Mouse (Mus musculus) brain, adult 2 months (tissue): ENCODE measurements at regions not wholly inside any gene's neighbourhood (a gene's known extent, or its start where the extent isn't known, plus 50 kb on each side); places are given as distances from the start of the nearest gene placed in this dataset.

Source experiments
- DNase-seq: peaks from one replicate; pipeline ENCODE4 v3.0.0; 2011; ENCODE audit warnings: low read depth, low spot score

DNA sequence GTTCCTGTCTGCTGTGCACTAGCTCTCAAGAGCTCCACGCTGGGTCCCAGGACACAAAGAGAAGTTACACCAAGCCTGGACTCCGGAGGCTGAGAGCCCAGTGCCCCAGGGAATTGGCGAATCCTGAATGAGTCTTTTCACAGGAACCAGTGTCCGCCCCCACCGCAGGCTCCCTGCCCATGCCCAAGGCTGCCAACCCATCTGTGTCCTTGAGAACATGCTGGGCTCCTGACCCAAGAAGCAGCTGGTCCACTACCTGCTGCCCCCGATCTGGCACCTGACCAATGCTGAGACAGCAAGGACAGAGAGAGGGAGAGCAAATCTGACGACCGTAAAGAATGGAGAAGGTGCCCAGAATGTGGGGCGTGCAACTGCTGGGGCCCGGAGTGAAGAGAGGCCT lies 85.2 kb upstream of the Cplx2 start:
- peak; percentile 98 for DNase-seq

DNA sequence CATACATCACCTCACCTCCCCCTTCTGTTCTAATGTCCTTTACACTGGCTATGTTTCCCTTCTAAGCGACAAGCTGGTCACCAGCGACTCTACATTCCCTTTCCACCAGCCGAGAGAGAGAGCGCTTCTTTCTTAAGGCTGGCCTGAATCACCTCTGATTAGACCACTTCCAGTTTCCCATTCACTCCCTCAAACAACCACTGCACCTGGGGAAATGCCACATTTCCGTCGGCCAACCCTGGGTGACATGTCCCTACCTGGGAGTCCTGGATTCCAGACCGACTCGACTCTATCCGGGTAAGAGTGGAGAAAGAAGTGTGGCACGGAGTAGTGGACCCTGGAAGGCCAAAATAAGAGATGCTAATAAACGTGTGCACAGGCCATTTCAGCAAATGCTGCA lies 84.5 kb upstream of the Cplx2 start:
- DNase-seq: no peak

DNA sequence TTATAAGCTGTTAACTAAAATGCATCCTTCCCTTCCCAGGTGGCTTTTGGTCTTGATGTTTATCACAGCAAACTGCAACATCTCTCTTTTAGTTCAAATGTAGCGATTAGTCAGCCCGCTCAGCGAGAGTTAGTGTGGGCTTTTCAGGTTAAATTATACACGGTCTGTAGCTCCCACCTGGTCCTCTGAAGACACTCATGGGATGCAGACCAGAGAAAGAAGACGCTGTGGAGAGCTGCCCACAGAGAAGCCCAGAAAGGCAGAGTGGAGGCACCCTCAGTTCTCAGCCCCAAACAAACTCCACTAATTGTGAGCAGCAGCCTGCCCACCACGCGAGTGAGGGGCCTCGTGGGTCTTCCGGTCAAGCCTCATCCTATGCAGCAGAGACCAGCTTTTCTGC lies 81.1 kb upstream of the Cplx2 start:
- DNase-seq: peak; percentile 92

DNA sequence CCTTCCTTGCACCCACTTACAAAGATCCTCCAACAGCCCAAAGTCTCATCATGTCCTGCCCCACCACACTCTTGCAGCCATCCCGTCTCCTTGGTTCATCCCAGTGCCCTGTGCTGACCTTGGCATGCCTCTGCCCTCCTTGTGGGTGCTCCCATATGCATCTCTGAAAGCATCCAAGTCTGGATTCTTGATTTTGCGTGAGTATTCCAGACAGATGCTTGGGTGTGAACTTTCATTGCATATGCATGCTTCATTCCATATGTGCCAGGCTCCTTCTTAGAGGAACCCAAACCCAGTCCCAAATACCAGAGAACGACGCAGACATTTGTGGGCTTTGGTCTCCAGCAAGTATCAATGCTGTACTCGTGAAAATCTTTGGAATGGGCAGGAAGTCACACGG lies 78.8 kb upstream of the Cplx2 start:
- DNase-seq: peak; percentile 65

DNA sequence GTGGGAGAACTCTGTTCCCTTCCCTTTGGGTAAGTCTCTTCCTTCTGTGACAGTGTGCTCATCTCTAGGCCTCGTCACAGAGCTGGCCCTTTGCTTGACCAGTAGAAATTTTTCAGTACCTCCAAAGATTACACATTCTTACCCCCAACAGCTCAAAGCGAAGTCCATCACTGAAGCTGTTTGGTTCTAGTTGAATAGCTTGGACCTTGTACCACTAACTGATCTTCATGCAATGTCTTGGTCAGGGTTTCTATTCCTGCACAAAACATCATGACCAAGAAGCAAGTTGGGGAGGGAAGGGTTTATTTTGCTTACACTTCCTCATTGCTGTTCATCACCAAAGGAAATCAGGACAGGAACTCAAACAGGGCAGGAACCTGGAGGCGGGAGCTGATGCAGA lies 78.1 kb upstream of the Cplx2 start:
- no peak for DNase-seq

DNA sequence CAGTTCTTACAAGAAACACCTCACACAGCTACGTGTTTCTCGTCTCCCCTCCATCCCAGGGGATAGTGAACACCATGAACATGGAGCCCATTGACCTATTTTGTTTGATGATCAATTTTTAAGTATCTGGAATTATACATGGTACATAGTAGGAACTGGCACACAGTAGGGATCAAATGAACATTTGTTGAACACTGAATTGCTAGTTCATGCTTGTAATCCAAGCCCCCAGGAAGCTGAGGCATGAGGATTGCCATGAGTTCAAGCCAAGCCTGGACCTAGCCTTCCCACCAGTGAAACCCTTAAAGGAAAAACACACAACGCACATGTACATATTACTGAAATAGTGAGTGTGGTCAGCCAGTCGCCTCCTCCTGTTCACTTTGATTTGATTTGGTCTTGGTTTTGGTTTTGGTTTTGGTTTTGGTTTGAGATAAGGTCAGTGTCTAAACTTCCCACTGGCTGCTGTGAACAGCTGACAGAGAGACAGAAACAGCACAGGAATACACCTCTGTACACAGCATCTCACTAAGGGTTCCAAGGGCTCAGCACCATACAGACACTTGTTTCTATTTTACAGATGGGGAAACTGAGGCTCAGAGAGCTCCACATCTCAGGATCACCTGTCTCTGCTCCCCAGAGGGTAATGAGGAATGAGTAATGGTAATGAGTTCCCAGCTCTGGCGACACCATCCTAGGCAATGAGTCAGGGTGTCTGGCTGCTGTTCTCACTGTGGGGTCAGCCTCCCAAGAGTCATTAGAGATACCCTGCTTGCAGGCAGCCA lies 75.5 kb upstream of the Cplx2 start:
- peak; percentile 17 for DNase-seq

DNA sequence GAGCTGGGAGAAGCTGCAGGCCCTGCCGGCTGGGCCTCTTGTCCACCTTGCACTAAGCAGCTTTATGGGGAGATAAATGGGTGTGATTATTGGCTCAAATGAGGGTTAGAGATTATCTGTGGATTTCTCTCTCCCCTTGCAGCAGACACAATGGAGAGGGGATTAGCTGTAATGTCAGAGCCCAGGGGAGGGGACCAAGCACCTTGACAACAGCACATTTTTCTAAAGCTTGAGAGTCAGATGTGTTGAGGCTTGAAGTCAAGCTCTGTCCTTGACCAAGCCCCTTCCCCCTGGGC lies 74.9 kb upstream of the Cplx2 start:
- DNase-seq: no peak

DNA sequence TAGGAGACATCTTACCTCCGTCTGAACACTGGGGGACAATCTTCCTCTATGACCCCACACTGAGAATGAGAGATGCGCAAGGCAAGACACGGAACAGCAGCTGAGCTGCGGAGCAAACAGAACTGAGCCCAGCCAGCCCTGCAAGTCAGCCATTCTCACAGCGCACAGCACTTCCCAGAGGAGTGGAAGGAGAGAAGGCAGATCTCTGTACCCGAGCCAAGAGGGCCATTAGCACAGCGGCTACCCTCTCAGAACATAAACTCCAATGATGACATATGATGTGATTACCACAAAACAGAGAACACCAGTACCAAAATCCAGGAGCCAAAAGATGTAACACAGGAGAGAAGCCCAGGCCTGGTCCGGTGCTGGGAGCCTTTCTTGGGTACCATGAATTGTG lies 72.3 kb upstream of the Cplx2 start:
- no peak for DNase-seq

DNA sequence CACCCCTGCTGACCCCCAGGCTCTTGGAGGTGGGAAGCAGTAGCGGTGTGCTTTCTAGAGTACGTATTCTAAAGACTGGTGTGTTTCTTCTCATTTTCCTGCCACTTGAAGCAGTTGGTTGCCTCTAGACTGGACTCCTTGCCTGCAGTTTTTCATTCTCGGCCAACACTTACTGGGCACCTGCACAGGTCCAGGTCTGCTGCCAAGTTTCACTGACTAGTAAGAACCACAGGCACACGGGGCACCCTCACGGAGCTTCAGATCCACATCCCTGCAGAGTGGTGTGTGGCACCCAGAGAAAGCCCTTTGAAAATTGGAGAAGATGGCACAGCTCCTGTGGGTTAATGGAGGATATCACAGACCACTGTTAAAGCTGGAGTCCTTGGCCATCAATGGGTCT lies 71.9 kb upstream of the Cplx2 start:
- peak; percentile 60 for DNase-seq

DNA sequence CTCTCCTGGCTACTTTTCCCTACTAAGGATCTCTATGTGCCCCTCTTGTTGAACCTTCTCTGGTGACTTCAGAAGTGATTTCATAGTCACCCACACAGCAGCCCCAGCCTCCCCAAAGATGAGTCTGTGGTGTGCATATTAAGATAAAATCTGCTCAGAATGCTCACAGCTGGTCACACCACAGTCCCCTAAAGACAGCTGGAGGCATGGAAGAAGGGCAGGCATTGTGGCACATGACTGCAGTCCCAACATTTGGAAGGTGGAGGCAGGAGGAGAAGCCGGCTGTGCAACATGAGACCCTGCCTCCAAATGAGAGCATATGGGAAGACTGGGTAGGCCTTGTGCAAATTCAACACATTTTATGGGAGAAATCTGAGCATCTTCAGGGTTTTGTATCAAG lies 70.0 kb upstream of the Cplx2 start:
- no peak for DNase-seq

DNA sequence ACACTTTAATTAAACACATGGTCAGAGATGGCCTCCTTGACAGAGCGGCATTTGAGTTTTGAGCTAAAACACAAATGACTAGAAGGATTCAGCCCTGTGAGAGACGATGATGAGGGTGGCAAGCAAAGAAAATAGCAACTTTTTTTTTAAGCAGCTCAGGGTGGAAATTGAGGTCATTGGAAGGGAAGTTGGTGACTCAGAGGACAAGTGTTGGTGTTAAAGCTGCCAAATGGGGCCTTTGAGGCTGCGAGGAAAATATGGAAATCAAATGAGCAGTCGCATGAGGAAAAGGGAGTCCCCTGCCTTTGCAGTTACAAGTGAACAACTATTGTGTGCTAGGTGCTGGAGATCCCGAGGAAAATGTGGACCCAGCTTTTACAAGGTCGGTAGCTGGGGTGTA lies 69.5 kb upstream of the Cplx2 start:
- DNase-seq: peak; percentile 88

DNA sequence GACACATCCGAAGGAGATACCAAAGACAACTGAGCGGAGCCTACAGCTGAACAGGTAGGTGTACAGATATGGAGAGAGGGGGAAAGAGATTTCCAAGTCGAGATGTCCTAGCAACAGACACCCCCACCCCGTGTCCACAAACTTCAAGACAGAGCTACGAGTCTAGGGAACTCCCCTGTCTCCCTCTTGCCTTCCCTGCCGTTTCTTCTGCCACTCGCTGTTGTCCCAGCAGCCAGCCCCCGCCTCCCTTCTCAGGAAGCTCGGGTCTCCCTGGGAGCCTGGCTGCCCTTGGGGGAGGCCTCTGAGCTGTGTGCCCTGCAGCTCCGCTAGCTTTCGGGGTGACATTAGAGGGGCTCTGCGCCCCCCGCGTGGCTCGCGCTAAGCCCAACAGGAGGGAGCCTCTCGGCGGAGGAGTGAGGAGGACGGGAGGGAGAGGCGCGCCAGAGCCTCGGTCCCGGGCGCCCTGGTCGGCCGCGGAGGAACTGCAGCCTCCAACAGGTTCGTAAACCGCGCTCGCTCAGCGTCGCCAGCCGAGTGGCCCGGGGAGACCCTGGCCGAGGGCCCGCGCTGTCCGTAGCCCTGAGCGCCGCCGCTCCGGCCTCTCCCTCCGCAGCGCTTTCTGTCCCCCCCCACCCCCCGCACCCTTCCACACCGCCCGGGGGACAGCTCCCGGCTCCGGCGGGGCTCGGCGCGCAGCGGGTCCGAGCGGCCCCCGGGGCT lies 68.6 kb upstream of the Cplx2 start:
- DNase-seq: peak; percentile 70

DNA sequence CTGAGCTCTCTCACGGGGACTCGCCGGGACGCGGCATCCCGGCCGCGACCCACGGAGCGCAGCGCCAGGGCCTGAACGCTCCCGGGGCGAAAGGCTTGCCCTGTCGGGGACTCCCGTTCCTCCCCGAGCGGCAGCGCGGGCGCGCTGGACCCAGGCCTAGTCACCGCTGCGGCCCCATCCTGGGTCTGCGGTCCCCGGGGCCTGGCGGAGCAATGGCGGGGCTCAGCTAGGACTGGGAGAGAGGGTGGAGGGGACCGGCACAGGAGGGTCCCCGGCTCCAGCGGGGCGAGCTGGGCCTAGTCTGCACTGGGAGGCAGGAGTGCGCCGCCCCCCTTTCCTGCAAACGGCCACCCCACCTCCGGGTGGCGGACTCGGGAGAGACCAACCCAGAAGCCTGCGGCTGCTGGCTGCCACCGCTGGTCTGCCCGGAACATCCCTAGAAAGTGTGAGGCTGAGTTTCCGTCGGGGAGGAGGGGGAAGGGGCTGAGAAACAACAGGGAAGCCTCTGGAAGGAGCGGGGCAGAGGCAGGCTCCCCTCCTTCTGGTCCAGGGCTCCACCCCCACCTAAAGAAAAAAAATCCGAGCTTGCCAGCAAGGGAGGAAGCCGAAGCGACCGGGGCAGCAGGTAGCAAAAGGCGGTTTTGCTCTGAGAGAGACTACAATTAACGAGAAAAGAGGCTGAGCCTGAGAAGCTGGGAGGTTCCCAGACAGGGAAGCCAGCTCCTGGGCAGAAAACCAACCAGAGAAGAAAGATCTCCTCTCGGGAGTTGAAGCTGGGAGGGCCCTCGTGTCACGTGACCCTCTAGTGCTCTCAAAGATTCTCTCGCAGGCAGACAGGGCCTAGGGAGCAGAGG lies 67.9 kb upstream of the Cplx2 start:
- peak; percentile 96 for DNase-seq

DNA sequence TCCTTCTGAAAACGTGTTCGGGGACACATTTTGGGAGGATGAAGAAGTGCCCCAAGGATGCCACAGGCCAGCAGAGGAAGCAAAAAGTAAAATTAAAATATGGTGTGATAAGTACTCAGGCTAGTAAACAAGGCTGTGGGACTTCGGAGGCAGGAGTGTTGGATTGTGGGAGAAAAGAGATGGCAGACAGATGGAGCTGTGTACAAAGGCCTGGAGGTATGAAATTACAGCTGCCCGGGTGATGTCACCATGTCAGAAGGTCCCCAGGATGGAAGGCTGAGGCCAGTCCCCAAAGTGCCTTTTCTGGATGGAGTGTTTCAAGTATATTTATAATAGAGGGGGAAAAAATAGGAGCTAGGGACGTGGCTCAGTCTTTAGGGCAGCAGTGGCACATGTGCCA lies 66.9 kb upstream of the Cplx2 start:
- DNase-seq: peak; percentile 56

DNA sequence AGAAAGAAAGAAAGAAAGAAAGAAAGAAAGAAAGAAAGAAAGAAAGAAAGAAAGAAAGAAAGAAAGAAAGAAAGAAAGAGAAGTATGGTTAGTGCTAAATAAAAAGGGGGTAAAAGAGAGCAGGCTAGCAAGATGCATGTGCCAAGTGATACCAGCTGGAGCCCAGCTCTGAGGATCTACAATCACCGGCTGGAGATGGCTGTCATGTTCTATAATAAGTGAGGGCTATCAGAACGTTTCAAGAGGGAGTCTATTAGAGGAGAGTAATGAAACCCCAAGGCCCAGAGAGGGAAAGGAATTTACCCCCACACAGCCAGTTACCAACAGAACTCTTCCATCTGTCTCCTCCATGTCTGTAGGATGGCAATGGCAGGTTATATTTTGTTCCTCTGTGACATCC lies 62.6 kb upstream of the Cplx2 start:
- DNase-seq: peak; percentile 75

DNA sequence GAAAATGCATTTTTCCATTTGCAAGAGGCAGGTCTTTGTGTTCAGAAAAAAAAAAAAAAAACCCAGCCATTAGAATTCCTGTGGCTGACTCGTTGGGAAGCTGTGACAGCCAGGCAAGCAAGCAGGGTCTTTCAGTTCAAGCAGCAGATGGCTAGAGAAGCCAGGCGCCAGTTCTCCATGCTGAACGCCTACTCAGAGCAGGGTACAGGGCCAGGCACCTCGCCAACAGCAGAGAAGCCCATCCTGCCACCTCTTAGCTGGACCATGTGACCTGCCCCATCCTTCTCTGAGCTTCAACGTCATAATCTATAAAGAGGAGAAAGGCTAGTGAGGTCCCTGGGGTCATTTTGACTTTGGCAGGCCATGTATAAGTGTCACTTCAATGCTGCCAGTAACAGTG lies 61.8 kb upstream of the Cplx2 start:
- peak; percentile 97 for DNase-seq

DNA sequence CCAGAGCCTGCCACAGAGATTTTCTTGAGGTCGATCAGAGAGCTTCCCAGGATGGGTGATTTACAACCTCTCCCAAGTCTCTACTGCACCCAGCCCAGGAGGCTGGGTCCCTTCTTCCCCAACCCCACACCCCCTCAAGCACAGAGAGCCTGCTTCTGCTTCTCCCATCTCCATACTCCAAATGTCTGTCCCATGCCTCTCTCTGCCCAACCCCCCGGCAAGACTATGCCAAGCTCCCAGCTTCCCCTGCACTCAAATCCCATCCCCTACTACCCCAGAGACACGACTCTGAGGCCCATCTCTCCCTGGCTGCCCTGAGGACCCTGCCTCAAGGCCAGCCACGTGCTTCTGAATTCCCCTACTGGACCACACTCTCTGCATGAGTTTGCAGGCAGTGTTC lies 61.0 kb upstream of the Cplx2 start:
- DNase-seq: no peak

DNA sequence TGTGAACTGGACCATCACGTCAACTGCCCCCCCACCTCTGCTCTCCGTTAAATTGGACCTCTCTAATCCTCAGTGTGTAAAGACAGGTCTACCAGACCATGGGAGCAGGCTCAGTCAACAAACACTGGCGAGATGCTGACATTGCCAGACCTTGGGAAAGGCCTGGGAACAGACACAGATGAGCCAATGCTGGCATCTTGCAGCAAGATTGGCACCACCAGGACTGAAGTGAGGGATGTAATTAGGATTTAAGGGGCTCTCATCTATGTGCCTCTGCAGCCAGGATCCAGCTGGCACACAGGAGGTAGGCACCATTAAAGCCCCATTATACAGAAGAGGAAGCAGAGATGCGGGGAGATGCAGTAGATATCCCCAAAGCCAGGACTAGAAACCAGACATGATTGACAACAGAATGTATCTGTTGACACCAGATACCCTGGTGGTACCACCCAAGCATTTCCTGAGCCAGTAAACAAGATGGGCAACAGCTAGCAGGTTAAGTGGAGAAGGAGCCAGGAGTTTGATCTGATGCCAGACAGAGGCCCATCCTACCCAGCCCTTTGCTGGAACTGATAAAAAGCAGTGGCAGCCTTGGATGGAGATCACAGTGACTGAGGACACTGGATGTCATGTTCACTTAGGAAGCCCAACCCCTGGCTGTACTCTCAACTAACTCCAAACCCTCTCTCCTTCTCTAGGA lies 59.7 kb upstream of the Cplx2 start:
- DNase-seq: no peak

DNA sequence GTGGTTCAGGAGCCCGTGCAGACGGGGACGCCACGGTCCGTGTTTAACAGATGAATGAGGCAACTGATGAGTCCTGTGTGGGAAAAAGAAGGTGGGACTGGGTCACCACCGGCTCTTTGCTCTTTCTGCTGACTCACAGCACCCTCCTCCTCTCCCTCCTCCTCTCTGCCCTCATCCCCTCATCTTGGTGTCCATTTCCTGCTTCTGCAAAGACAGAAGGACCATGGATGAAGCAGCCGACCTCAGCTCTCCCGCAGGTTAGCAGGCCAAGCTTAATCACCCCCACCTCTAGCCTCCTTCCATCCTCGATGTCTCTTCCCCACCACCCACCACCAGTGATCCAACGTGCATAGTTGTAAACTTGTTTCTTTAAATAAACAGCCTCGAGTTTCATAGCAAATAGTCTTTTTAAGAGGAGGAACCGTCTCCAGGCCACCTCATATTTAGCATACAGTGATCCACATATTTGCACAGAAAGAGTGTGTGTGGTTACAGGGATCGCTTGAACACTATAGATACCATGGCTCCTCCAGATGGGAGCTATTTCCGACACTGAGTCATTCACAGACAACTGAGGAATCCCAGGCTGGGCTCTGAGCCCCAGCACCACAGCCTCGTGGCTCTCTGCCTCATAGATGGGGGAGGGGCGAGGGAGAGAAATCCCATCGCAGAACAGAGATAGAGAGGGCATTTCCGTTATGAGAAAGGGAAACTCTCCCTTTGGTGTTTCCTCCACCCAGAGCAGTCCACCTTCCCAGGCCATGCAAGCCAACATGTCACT lies 58.6 kb upstream of the Cplx2 start:
- peak; percentile 94 for DNase-seq

DNA sequence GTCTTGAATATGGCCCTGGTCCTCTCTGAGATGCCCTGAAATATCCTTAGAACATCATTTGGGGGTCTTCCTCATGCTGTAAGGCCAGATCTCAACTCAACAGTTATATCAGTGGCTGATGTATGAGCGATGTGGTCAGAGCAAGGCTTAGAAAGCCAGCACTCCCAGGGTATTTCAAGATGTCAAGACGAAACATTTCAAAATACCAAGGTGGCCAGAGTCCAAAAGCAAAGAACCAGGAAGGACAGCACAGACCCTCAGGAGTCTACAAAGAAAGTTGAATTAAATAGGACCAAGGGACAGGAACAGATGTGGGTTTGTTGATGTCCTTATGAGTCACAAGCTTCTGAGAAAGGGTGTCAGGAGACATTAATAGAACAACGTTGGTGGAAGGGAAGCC lies 55.8 kb upstream of the Cplx2 start:
- DNase-seq: no peak

DNA sequence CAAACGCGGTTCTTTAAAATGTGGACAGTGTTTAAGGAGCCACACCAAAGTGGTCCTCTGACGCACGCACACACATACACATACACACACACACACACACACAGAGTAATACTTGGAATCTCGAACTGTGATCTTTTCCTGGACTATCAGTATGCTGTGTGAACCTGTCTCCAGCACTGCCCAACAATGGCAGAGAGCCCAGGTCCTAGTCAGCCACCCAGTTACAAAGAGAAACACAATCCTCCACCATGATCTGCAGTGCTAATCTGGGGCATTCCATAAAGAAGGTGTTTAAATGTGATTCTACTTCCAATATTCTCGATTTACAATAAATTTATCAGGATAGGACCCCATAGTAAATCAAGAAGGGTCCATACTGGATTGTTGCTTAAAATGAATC lies 54.2 kb upstream of the Cplx2 start:
- no peak for DNase-seq
